Mouse (Mus musculus): ENCODE data around the gene Trim62. TPM values are rescaled to one million over a fixed set of nuclear protein-coding genes. Genes with fewer than 3 reads are reported as not detected.

The Trim62 gene
- total and polyA plus RNA-seq, 2 experiments from 2014 or later, result 0.87 to 1.1 TPM

DNA sequence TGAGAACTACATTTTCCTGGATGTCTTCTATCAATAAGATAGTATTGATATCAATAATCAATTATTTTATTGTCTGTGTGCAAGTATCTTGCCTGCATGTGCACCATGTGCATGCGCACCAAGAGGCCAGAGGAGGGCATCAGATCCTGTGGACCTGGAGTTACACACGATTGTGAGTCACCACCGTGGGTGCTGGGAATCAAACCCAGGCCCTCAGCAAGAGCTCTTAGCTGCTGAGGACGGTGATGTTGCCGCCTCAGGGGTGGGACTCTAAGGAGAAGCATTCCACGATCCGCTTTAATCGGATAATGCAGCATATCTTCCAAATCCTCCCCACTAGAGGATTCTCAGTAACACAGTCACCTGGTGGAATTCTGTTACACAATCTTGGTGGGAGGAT, 2.2 kb downstream of the Trim62 start:
- TF ChIP-seq CTCF (IDR thresholded peaks at IDR 0.05; ENCODE audit: low read depth) (no peak), EP300 (IDR thresholded peaks at IDR 0.05; ENCODE audit: low read depth) (no peak)
- DNase-seq (ENCODE audit: low spot score), result no peak
- 95% methylated on average over 8 of the region's 8 CpGs for WGBS
- ATAC-seq (ENCODE audit: insufficient read depth, low read depth), result no peak
- Histone ChIP-seq H3K4me1 (ENCODE audit: control insufficient read depth, insufficient read depth) (0 out of 2 replicates have a peak, but pooled peaks cover 9% of the 10 kb centered on the region), H3K27me3 (ENCODE audit: control insufficient read depth, insufficient read depth, low read length) (peaks cover 13% of the 10 kb centered on the region; the same call in 1 of the 2 replicates), H3K4me3 (ENCODE audit: low read depth, low read length) (no peak overlapping the region), H3K9ac (replicated peaks; ENCODE audit: low read depth, low read length) (no peak overlapping the region), H3K4me2 (ENCODE audit: low read depth, low read length) (no peak overlapping the region), H3K36me3 (replicated peaks; ENCODE audit: control insufficient read depth, insufficient read depth, low read length) (no peaks in the 10 kb centered on the region; the same call in 1 of the 2 replicates), H3K27ac (ENCODE audit: low read depth) (no peak overlapping the region), H3K9me3 (replicated peaks; ENCODE audit: control insufficient read depth, low read length) (0 out of 2 replicates have a peak, but pooled peaks cover 5% of the 10 kb centered on the region)

DNA sequence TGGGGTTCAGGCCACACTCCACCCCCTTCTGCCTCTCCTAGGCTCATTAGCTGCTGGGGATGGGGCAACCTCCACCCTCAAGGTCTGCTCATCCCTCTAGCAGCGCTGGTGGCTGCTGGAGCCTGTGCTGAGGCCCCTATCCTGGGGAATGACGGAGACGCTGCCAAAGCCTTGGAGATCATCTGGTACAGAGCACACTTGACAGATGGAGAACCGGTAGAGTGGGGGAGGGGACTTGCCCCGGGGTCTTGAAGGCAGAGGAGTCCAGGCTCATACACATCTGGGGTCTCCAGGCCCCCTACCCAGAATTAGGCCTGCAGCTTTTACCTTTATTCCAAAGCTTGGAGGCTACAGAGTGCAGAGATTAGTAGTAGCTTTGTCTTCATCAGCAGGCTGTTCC, 3.2 kb downstream of the Trim62 start:
- ATAC-seq (ENCODE audit: insufficient read depth, low read depth), result no peak
- WGBS, result 65% methylated on average over 5 of the region's 5 CpGs
- no peak overlapping the region for H3K4me2 ChIP-seq (ENCODE audit: low read depth, low read length)
- no peak overlapping the region for H3K4me3 ChIP-seq (ENCODE audit: low read depth, low read length)
- TF ChIP-seq CTCF (IDR thresholded peaks at IDR 0.05; ENCODE audit: low read depth) (no peak), EP300 (IDR thresholded peaks at IDR 0.05; ENCODE audit: low read depth) (no peak)
- no peak overlapping the region for H3K27ac ChIP-seq (ENCODE audit: low read depth)
- DNase-seq (ENCODE audit: low spot score), result no peak
- H3K36me3 ChIP-seq (replicated peaks; ENCODE audit: control insufficient read depth, insufficient read depth, low read length), result no peaks in the 10 kb centered on the region; the same call in 1 of the 2 replicates
- H3K9ac ChIP-seq (replicated peaks; ENCODE audit: low read depth, low read length), result no peak overlapping the region
- no peaks in the 10 kb centered on the region for H3K9me3 ChIP-seq (replicated peaks; ENCODE audit: control insufficient read depth, low read length)
- 0 out of 2 replicates have a peak, but pooled peaks cover 9% of the 10 kb centered on the region for H3K4me1 ChIP-seq (ENCODE audit: control insufficient read depth, insufficient read depth)
- peaks cover 13% of the 10 kb centered on the region; the same call in 1 of the 2 replicates for H3K27me3 ChIP-seq (ENCODE audit: control insufficient read depth, insufficient read depth, low read length)

DNA sequence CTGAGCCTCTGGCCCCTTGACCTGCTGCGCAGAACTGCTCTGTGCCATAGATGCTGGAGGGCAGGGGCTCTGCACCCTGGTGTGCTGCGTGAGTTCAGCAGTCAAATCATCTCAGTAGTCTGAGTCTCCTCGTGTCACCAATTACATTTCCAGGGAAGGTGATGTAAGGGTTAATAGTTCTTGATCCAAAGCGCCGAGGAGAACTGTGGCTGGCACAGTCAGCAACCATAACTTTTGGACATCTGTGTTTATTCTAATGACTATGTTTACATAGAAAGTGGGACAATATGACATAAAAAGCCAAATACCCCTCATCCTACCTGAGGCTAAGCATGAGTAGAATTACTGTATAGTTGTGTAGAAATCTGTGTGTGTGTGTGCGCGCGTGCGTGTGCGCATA, 3.6 kb downstream of the Trim62 start:
- Histone ChIP-seq H3K4me2 (ENCODE audit: low read depth, low read length) (no peak overlapping the region), H3K36me3 (replicated peaks; ENCODE audit: control insufficient read depth, insufficient read depth, low read length) (no peaks in the 10 kb centered on the region; the same call in 1 of the 2 replicates), H3K9ac (replicated peaks; ENCODE audit: low read depth, low read length) (no peak overlapping the region), H3K4me3 (ENCODE audit: low read depth, low read length) (no peak overlapping the region), H3K27ac (ENCODE audit: low read depth) (no peak overlapping the region), H3K27me3 (ENCODE audit: control insufficient read depth, insufficient read depth, low read length) (peaks cover 13% of the 10 kb centered on the region; the same call in 1 of the 2 replicates), H3K9me3 (replicated peaks; ENCODE audit: control insufficient read depth, low read length) (no peaks in the 10 kb centered on the region), H3K4me1 (ENCODE audit: control insufficient read depth, insufficient read depth) (0 out of 2 replicates have a peak, but pooled peaks cover 9% of the 10 kb centered on the region)
- 84% methylated on average over 10 of the region's 10 CpGs for WGBS
- DNase-seq (ENCODE audit: low spot score), result no peak
- ATAC-seq (ENCODE audit: insufficient read depth, low read depth), result no peak
- TF ChIP-seq CTCF (IDR thresholded peaks at IDR 0.05; ENCODE audit: low read depth) (no peak), EP300 (IDR thresholded peaks at IDR 0.05; ENCODE audit: low read depth) (no peak)

DNA sequence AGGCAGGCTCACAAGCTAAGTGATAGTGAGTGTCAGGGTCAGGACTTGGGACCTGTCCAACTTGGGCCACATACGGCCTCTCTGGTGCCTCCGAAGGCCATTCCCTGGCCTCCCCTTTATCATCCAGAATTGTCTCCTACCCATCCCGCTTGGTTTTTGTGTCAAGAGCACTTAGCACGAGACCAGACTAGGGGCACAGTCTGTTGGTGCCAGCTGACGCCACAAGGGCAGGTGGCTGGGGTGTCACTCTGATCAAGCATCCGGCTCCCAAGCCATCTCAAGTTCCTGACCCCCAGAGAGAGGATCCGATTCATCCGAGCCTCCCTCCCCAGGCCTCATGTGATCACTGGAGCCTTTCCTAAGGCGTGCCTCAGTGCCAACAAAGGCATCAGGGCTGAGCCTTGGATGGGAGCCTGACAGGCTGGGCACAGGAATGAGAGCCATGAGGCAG, 4.3 kb downstream of the Trim62 start:
- H3K4me3 ChIP-seq (ENCODE audit: low read depth, low read length), result no peak overlapping the region
- TF ChIP-seq CTCF (IDR thresholded peaks at IDR 0.05; ENCODE audit: low read depth), result no peak
- no peak for TF ChIP-seq EP300 (IDR thresholded peaks at IDR 0.05; ENCODE audit: low read depth)
- no peak overlapping the region for H3K9ac ChIP-seq (replicated peaks; ENCODE audit: low read depth, low read length)
- WGBS, result 74% methylated on average over 9 of the region's 9 CpGs
- H3K4me1 ChIP-seq (ENCODE audit: control insufficient read depth, insufficient read depth), result 0 out of 2 replicates have a peak, but pooled peaks cover 9% of the 10 kb centered on the region
- H3K27me3 ChIP-seq (ENCODE audit: control insufficient read depth, insufficient read depth, low read length), result peaks cover 13% of the 10 kb centered on the region; the same call in 1 of the 2 replicates
- no peaks in the 10 kb centered on the region; the same call in 1 of the 2 replicates for H3K36me3 ChIP-seq (replicated peaks; ENCODE audit: control insufficient read depth, insufficient read depth, low read length)
- no peaks in the 10 kb centered on the region for H3K9me3 ChIP-seq (replicated peaks; ENCODE audit: control insufficient read depth, low read length)
- H3K27ac ChIP-seq (ENCODE audit: low read depth), result no peak overlapping the region
- no peak for ATAC-seq (ENCODE audit: insufficient read depth, low read depth)
- H3K4me2 ChIP-seq (ENCODE audit: low read depth, low read length), result no peak overlapping the region
- no peak for DNase-seq (ENCODE audit: low spot score)

DNA sequence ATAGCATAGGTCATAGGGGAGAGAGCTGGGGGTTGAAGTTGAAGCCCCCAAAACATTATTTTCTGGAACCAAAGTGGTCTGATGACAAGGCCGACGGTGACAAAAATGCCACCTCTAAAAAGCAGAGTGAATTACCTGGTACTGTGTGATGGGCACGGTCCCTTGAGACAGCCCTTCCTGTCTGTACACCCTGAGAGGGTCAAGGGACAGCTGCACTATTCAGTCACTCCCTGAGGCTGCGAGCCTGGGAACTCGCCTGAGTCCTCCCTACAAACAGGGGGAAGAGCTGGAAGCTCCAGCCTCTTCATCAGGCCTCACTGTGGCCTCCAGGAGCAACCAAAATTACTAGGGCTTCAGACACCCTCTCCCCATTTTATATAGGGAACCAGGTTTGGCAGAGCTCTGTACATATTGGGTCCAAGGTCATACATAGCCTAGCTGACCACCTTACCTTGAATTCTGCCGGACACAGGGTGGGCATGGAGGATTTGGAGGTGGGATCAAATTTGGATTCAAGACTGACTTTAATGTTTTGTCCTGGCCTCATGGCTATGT, 5.1 kb downstream of the Trim62 start:
- Histone ChIP-seq H3K27me3 (ENCODE audit: control insufficient read depth, insufficient read depth, low read length) (peaks cover 13% of the 10 kb centered on the region; the same call in 1 of the 2 replicates), H3K4me3 (ENCODE audit: low read depth, low read length) (no peak overlapping the region), H3K9ac (replicated peaks; ENCODE audit: low read depth, low read length) (no peak overlapping the region), H3K4me1 (ENCODE audit: control insufficient read depth, insufficient read depth) (0 out of 2 replicates have a peak, but pooled peaks cover 9% of the 10 kb centered on the region), H3K27ac (ENCODE audit: low read depth) (no peak overlapping the region), H3K9me3 (replicated peaks; ENCODE audit: control insufficient read depth, low read length) (no peaks in the 10 kb centered on the region), H3K4me2 (ENCODE audit: low read depth, low read length) (no peak overlapping the region), H3K36me3 (replicated peaks; ENCODE audit: control insufficient read depth, insufficient read depth, low read length) (no peaks in the 10 kb centered on the region; the same call in 1 of the 2 replicates)
- no peak for DNase-seq (ENCODE audit: low spot score)
- TF ChIP-seq CTCF (IDR thresholded peaks at IDR 0.05; ENCODE audit: low read depth) (no peak), EP300 (IDR thresholded peaks at IDR 0.05; ENCODE audit: low read depth) (no peak)
- no peak for ATAC-seq (ENCODE audit: insufficient read depth, low read depth)
- WGBS, result 92% methylated on average over 6 of the region's 6 CpGs

All from heart, postnatal 0 days (tissue).